Mouse (Mus musculus): Measurements from ENCODE around the gene Tmem184b. TPM values are rescaled to one million over a fixed set of nuclear protein-coding genes. Genes with fewer than 3 reads are reported as not detected.

Tmem184b gene
- polyA plus RNA-seq, 1 experiment = 25.1 TPM

- no peak for TF ChIP-seq GATA1 (IDR thresholded peaks at IDR 0.05; ENCODE audit: low read length)
These were observed 11.1 kb upstream of the Tmem184b start for GRCm38 (mm10) chr15:79414513-79414912.

DNA sequence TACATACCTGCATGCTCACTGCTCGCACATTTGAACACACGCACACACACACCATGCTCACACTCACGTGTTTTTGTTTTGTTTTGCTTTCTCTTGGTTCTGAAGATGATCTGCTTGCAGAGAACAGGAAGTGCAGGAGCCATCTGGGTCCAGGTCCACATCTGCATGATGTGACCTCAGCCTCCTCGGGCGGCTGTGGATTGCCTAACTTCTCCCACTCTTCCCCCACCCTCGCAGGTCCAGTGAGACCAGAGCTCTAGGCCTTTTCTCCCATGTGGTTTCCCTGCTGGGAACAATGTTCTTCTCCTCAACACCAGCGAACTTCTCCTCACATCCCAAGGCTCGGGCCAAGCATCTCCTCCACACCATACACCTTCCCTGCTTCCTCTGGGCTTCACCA lies 10.4 kb upstream of the Tmem184b start:
- no peak for TF ChIP-seq GATA1 (IDR thresholded peaks at IDR 0.05; ENCODE audit: low read length)

GRCm38 (mm10) chr15:79413201-79413600 lies 9.8 kb upstream of the Tmem184b start:
- no peak for TF ChIP-seq GATA1 (IDR thresholded peaks at IDR 0.05; ENCODE audit: low read length)

DNA sequence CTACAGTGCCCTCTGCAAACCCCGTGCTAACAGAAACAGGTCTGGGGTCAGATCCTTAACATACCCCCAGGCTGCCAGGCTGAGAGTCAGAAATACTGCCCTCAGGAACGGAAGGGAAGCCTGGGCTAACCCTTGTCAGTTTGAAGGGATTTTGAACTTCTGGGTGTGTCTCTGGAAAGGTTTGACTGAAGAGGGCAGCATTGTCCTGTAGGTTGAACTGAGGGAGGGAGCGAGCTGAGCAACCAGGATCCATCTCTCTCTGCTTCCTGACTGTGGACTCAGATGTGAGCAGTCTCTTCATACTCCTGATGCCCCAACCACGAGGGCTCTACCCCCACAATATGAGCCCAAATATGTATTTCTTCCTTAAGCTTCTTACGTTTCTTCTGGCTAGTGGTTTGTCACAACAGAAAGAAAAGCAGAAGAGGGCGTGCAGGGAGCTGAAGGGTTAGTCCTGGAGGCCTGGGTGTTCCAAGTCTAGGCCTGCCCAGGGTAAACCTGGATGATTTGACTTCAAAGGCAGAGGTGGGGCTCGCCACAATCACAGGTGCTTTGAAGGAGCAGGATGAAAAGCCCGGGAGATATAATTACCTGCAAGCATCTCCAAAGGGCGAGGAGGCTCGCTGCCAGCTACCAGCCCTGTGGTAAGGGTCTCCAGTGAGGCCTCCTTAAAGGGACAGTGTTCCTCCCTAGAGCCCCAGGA lies 8.1 kb upstream of the Tmem184b start:
- TF ChIP-seq GATA1 (IDR thresholded peaks at IDR 0.05; ENCODE audit: low read length) = no peak

DNA sequence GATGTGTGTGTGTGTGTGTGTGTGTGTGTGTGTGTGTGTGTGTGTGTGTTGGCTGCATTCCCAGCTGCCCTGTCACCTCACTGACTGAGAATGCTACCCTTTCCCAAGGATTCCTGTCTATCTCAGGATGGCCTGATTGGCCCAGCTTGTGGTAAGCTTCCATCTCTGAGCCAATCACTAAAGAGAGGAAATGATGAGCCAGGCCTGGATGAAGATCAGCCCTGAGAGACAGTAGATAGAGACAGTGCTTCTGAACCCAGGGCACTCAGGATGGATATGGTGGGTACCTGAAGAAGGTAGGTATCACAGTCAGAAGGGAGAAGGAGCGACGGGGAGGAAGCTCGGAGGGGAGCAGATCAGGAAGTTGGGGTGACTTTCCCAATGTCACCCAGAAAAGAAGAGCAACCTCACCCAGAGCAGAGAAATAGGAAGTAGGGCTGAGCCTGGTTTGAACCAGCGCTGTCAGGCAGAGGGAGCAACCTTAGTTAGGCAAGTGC lies 5.8 kb upstream of the Tmem184b start:
- no peak for TF ChIP-seq GATA1 (IDR thresholded peaks at IDR 0.05; ENCODE audit: low read length)

DNA sequence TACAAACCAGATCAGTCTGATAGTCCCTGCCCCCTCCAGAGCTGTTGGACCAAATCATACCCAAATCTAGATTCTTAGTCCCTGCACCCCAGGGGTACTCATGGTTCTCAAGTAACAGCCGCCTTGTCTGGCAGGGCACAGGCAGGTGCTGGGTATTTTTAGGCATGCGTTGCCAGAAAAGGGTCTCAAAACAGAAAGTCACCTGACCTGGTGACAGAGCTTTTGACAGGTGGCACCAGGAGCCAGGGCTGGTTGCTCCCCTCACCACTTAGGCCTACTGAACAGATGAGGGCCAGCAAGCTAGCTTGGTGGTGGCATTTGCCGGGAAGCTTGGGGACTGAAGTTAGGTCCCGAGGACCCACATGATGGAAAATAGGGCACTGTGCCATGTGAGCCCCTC lies 3.2 kb upstream of the Tmem184b start:
- no peak for TF ChIP-seq GATA1 (IDR thresholded peaks at IDR 0.05; ENCODE audit: low read length)

DNA sequence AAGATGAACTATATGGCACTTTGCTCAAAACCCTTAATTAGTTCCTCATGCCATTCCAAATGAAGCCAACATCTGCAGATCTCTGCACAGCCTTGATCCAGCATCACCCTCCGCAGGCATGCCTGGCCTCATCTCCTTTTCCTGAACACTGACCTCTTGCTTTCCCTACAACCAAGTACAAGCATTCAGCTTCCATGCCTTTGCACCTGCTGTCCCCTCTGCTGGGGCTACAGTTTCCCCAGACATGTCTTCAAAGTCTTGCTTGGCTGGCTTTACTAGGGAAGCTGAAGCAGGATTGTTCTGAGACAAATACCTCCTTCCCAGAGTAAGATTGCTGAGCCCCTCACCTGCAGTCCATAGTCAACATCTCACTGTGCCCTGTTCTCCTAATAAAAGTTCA lies 908 bp upstream of the Tmem184b start:
- no peak for TF ChIP-seq GATA1 (IDR thresholded peaks at IDR 0.05; ENCODE audit: low read length)

GRCm38 (mm10) chr15:79403763-79404210 lies 418 bp upstream of the Tmem184b start:
- TF ChIP-seq GATA1 (IDR thresholded peaks at IDR 0.05; ENCODE audit: low read length) = no peak

GRCm38 (mm10) chr15:79402176-79402575 lies 1.2 kb downstream of the Tmem184b start:
- TF ChIP-seq GATA1 (IDR thresholded peaks at IDR 0.05; ENCODE audit: low read length) = no peak

- TF ChIP-seq GATA1 (IDR thresholded peaks at IDR 0.05; ENCODE audit: low read length) = no peak
These were observed 2.4 kb downstream of the Tmem184b start for GRCm38 (mm10) chr15:79400975-79401365.

- TF ChIP-seq GATA1 (IDR thresholded peaks at IDR 0.05; ENCODE audit: low read length) = no peak
These were observed 3.0 kb downstream of the Tmem184b start for GRCm38 (mm10) chr15:79400134-79400974.

- TF ChIP-seq GATA1 (IDR thresholded peaks at IDR 0.05; ENCODE audit: low read length) = no peak
These were observed 3.9 kb downstream of the Tmem184b start for GRCm38 (mm10) chr15:79399231-79400052.

- no peak for TF ChIP-seq GATA1 (IDR thresholded peaks at IDR 0.05; ENCODE audit: low read length)
These were observed 6.6 kb downstream of the Tmem184b start for GRCm38 (mm10) chr15:79396736-79397135.

DNA sequence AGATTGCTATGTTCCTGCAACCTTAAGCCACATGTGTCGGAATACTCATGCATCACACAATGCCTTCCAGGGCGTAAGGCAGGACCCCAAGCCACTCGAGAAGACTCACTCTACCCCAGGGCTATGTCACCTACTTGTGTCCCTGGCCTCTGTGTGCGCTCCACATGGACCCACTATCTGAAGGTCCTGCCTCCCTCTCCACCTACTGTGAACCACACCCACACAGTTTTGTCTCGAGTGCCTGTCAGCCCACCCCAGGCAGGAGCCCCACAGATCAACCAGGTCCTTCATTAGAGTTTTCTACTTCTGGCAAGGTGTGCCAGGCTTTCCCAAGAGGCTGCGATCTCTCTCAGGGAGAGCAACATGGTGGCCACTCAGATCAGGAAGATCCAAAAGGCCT lies 8.1 kb downstream of the Tmem184b start:
- no peak for TF ChIP-seq GATA1 (IDR thresholded peaks at IDR 0.05; ENCODE audit: low read length)

- no peak for TF ChIP-seq GATA1 (IDR thresholded peaks at IDR 0.05; ENCODE audit: low read length)
These were observed 8.5 kb downstream of the Tmem184b start for GRCm38 (mm10) chr15:79394842-79395241.

DNA sequence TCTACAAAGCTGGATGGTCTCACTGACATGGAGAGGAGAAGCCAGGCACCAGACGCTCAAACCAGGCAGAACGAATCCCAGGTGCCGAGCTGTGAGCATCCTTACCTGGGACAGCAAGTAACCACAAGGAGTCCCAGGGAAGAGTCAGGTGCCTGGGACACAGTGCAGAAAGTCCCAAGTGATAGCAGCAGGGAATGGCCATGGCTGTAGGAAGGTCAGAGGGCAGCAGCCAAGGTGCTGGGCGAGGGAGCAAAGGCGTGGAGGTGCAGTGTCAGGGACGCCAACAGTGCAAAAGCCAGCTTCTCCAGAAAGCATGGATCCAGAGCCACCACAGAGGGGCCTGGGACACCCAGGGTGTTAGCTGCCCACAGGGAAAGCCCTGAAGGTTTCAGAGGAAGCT lies 10.3 kb downstream of the Tmem184b start:
- TF ChIP-seq GATA1 (IDR thresholded peaks at IDR 0.05; ENCODE audit: low read length) = no peak
